Mouse (Mus musculus): ENCODE measurements around the gene Lacc1.

The Lacc1 gene

DNA sequence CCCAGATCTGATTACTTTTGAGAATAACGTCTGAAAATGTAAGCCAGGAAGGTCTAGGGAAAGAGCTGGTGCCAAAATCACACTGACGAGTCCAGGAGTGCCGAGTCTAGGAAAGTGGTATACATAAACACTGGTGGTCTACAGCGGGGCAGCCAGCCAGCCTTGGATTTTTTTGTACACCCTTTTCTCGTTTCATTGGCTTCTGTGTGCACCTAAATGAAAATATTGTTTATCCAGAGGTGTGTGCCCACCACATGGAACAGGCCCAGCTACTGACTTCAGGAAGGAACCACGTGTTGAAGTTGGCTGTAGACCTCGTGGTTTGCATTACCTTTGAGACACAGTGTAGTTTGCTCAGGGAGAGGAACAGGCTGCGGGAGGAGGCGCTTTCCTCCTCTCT lies 57.1 kb downstream of the Lacc1 start:
- DNase-seq (ENCODE audit: low read depth, low spot score): no peak

Measured in CD4-positive, CD25-positive, alpha-beta regulatory T cell, adult 2 months (primary cell).